Mouse (Mus musculus): ENCODE results near the gene Plcb3.

DNA sequence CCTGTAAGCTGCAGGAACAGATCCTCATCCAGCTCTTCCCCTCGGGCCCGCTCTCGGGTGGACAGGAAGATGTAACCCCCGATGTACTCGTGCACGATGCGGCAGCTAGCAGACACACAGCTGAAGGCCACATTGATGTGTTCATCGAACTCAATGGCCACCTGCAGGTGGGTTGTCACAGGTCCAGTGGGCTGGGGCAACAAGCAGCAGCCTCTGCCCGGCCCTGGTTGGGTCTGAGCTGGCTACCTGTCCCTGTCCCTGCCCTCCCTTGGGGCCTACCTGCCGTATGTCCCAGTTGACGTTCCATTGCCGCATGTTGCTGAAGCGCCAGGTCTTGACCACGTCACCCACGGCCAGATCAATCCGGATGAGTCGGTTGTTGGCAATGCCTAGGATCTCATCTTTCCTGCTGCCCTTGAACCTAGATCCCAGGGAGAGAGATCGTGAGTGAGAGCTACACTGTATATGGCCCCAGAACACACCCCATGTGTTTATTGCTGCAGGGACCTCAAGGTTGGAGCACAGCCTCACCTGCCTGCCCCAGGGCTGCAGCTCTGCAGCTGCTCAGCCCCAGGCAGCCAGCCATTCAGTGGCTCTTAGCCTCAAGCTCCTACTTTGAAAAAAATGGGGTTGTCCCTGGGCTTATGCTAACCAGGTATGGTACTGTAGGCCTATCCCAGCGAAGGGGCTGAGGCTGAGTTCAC, 23.2 kb upstream of the Plcb3 start:
- no peak for TF ChIP-seq GATA1 (IDR thresholded peaks at IDR 0.05; ENCODE audit: borderline replicate concordance, low read length)
- no peak for TF ChIP-seq FLI1 (IDR thresholded peaks at IDR 0.05; ENCODE audit: low read length)

Data from megakaryocyte, embryonic 14.5 days (primary cell).